Mouse (Mus musculus): Measurements from ENCODE around the gene Tmtc2. TPM values are rescaled to one million over a fixed set of nuclear protein-coding genes. Genes with fewer than 3 reads are reported as not detected.

The Tmtc2 gene
- polyA plus RNA-seq, 1 experiment = 1.1 TPM

DNA sequence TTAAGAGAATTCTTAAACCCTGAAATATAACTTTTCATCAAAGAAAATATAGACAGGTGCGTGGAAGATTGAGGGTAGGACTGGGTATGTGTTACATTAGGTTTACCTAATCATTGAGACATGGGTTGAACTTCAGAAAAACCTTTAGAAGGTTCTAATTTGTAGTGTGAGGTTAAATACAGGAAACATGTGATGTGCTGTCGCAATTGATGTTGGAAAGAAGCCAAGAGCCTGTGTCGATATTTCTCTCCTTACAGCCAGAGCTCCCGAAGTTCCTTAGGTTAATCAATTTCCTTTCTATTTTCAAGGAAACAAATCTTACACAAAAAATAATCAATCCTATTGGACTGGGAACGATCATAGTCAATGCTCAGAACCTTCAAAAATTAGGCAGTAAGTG, 261.3 kb downstream of the Tmtc2 start:
- Histone ChIP-seq H3K9ac (ENCODE audit: low read depth, poor library complexity, severe bottlenecking) (no peak overlapping the region), H3K27me3 (ENCODE audit: control insufficient read depth, insufficient read depth, low read length, poor library complexity, severe bottlenecking) (no peaks in the 10 kb centered on the region), H3K4me3 (ENCODE audit: low read depth, low read length) (no peak overlapping the region), H3K9me3 (replicated peaks; ENCODE audit: control insufficient read depth, insufficient read depth, low read length, poor library complexity, severe bottlenecking) (no peaks in the 10 kb centered on the region), H3K27ac (ENCODE audit: insufficient read depth, low read length) (no peak overlapping the region), H3K36me3 (ENCODE audit: control insufficient read depth, insufficient read depth, low read length, poor library complexity, severe bottlenecking) (no peaks in the 10 kb centered on the region), H3K4me1 (ENCODE audit: control insufficient read depth, insufficient read depth, low read length) (no peaks in the 10 kb centered on the region)
- no peak for TF ChIP-seq POLR2A (IDR thresholded peaks at IDR 0.05; ENCODE audit: insufficient read depth, low read length)
- TF ChIP-seq CTCF (IDR thresholded peaks at IDR 0.05; ENCODE audit: low read depth, low read length) = no peak
- no peak for TF ChIP-seq EP300 (IDR thresholded peaks at IDR 0.05; ENCODE audit: insufficient read depth, low read depth, low read length)

GRCm38 (mm10) chr10:105297560-105297959, 276.7 kb downstream of the Tmtc2 start:
- no peak overlapping the region for H3K9ac ChIP-seq (ENCODE audit: low read depth, poor library complexity, severe bottlenecking)
- H3K27ac ChIP-seq (ENCODE audit: insufficient read depth, low read length) = no peak overlapping the region
- H3K9me3 ChIP-seq (replicated peaks; ENCODE audit: control insufficient read depth, insufficient read depth, low read length, poor library complexity, severe bottlenecking) = no peaks in the 10 kb centered on the region
- no peaks in the 10 kb centered on the region for H3K36me3 ChIP-seq (ENCODE audit: control insufficient read depth, insufficient read depth, low read length, poor library complexity, severe bottlenecking)
- H3K4me3 ChIP-seq (ENCODE audit: low read depth, low read length) = no peak overlapping the region
- H3K27me3 ChIP-seq (ENCODE audit: control insufficient read depth, insufficient read depth, low read length, poor library complexity, severe bottlenecking) = no peaks in the 10 kb centered on the region
- H3K4me1 ChIP-seq (ENCODE audit: control insufficient read depth, insufficient read depth, low read length) = no peaks in the 10 kb centered on the region
- no peak for TF ChIP-seq EP300 (IDR thresholded peaks at IDR 0.05; ENCODE audit: insufficient read depth, low read depth, low read length)
- no peak for TF ChIP-seq CTCF (IDR thresholded peaks at IDR 0.05; ENCODE audit: low read depth, low read length)
- no peak for TF ChIP-seq POLR2A (IDR thresholded peaks at IDR 0.05; ENCODE audit: insufficient read depth, low read length)

- Histone ChIP-seq H3K27me3 (ENCODE audit: control insufficient read depth, insufficient read depth, low read length, poor library complexity, severe bottlenecking) (no peaks in the 10 kb centered on the region), H3K4me3 (ENCODE audit: low read depth, low read length) (no peak overlapping the region), H3K36me3 (ENCODE audit: control insufficient read depth, insufficient read depth, low read length, poor library complexity, severe bottlenecking) (no peaks in the 10 kb centered on the region), H3K4me1 (ENCODE audit: control insufficient read depth, insufficient read depth, low read length) (no peaks in the 10 kb centered on the region), H3K27ac (ENCODE audit: insufficient read depth, low read length) (no peak overlapping the region), H3K9me3 (replicated peaks; ENCODE audit: control insufficient read depth, insufficient read depth, low read length, poor library complexity, severe bottlenecking) (no peaks in the 10 kb centered on the region), H3K9ac (ENCODE audit: low read depth, poor library complexity, severe bottlenecking) (no peak overlapping the region)
- no peak for TF ChIP-seq EP300 (IDR thresholded peaks at IDR 0.05; ENCODE audit: insufficient read depth, low read depth, low read length)
- no peak for TF ChIP-seq CTCF (IDR thresholded peaks at IDR 0.05; ENCODE audit: low read depth, low read length)
- TF ChIP-seq POLR2A (IDR thresholded peaks at IDR 0.05; ENCODE audit: insufficient read depth, low read length) = no peak
Measured at GRCm38 (mm10) chr10:105292961-105293360, 281.3 kb downstream of the Tmtc2 start.

DNA sequence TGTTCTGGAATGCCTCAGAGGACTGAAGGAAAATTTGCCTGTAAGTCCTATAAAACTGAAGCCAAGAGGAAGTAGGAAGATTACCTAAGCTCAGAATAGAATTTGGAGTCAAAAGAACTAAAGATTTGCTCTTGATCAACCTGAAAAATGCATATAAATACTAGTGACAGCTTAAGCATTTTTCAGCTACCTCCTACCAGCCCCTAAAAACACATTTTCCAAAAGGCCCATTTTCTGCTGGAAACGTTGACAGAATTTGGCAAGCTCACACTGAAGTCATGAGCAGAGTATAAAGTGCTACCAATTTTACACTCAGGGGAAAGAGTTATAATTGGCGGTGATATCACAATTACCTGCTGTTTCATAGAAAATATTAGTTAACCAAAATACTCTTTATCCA, 285.8 kb downstream of the Tmtc2 start:
- no peak for TF ChIP-seq POLR2A (IDR thresholded peaks at IDR 0.05; ENCODE audit: insufficient read depth, low read length)
- TF ChIP-seq CTCF (IDR thresholded peaks at IDR 0.05; ENCODE audit: low read depth, low read length) = no peak
- TF ChIP-seq EP300 (IDR thresholded peaks at IDR 0.05; ENCODE audit: insufficient read depth, low read depth, low read length) = no peak
- Histone ChIP-seq H3K9ac (ENCODE audit: low read depth, poor library complexity, severe bottlenecking) (no peak overlapping the region), H3K9me3 (replicated peaks; ENCODE audit: control insufficient read depth, insufficient read depth, low read length, poor library complexity, severe bottlenecking) (no peaks in the 10 kb centered on the region), H3K4me1 (ENCODE audit: control insufficient read depth, insufficient read depth, low read length) (no peaks in the 10 kb centered on the region), H3K4me3 (ENCODE audit: low read depth, low read length) (no peak overlapping the region), H3K27me3 (ENCODE audit: control insufficient read depth, insufficient read depth, low read length, poor library complexity, severe bottlenecking) (no peaks in the 10 kb centered on the region), H3K27ac (ENCODE audit: insufficient read depth, low read length) (no peak overlapping the region), H3K36me3 (ENCODE audit: control insufficient read depth, insufficient read depth, low read length, poor library complexity, severe bottlenecking) (no peaks in the 10 kb centered on the region)

- no peak for TF ChIP-seq POLR2A (IDR thresholded peaks at IDR 0.05; ENCODE audit: insufficient read depth, low read length)
- no peak for TF ChIP-seq CTCF (IDR thresholded peaks at IDR 0.05; ENCODE audit: low read depth, low read length)
- no peak for TF ChIP-seq EP300 (IDR thresholded peaks at IDR 0.05; ENCODE audit: insufficient read depth, low read depth, low read length)
- no peaks in the 10 kb centered on the region for H3K4me1 ChIP-seq (ENCODE audit: control insufficient read depth, insufficient read depth, low read length)
- H3K9me3 ChIP-seq (replicated peaks; ENCODE audit: control insufficient read depth, insufficient read depth, low read length, poor library complexity, severe bottlenecking) = no peaks in the 10 kb centered on the region
- H3K4me3 ChIP-seq (ENCODE audit: low read depth, low read length) = no peak overlapping the region
- H3K9ac ChIP-seq (ENCODE audit: low read depth, poor library complexity, severe bottlenecking) = no peak overlapping the region
- no peaks in the 10 kb centered on the region for H3K36me3 ChIP-seq (ENCODE audit: control insufficient read depth, insufficient read depth, low read length, poor library complexity, severe bottlenecking)
- H3K27me3 ChIP-seq (ENCODE audit: control insufficient read depth, insufficient read depth, low read length, poor library complexity, severe bottlenecking) = no peaks in the 10 kb centered on the region
- no peak overlapping the region for H3K27ac ChIP-seq (ENCODE audit: insufficient read depth, low read length)
Measured at GRCm38 (mm10) chr10:105287575-105287974, 286.7 kb downstream of the Tmtc2 start.

DNA sequence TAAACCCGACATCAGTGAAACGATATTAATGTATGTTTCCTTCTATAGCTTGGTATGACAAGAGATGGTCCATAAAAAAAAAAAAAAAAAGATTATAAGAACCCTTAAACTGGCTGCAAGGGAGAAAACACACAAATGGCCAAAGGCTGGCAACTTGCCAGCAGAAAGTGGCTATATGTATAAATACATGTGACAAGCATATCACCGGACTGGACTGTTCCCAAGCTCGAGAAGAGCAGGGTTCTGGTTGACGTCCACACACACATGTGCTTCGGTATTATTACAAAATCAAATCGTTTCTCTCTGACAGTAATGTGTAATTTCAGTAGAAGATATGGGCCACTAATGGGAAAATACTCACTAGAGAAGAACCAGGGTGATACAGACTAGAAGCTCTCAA, 287.2 kb downstream of the Tmtc2 start:
- TF ChIP-seq EP300 (IDR thresholded peaks at IDR 0.05; ENCODE audit: insufficient read depth, low read depth, low read length) (no peak), POLR2A (IDR thresholded peaks at IDR 0.05; ENCODE audit: insufficient read depth, low read length) (no peak), CTCF (IDR thresholded peaks at IDR 0.05; ENCODE audit: low read depth, low read length) (no peak)

More for the DNA sequence above, 287.2 kb downstream of the Tmtc2 start:
- H3K27ac ChIP-seq (ENCODE audit: insufficient read depth, low read length) = no peak overlapping the region
- no peak overlapping the region for H3K9ac ChIP-seq (ENCODE audit: low read depth, poor library complexity, severe bottlenecking)
- H3K4me1 ChIP-seq (ENCODE audit: control insufficient read depth, insufficient read depth, low read length) = no peaks in the 10 kb centered on the region
- no peaks in the 10 kb centered on the region for H3K36me3 ChIP-seq (ENCODE audit: control insufficient read depth, insufficient read depth, low read length, poor library complexity, severe bottlenecking)
- H3K9me3 ChIP-seq (replicated peaks; ENCODE audit: control insufficient read depth, insufficient read depth, low read length, poor library complexity, severe bottlenecking) = no peaks in the 10 kb centered on the region
- H3K4me3 ChIP-seq (ENCODE audit: low read depth, low read length) = no peak overlapping the region
- H3K27me3 ChIP-seq (ENCODE audit: control insufficient read depth, insufficient read depth, low read length, poor library complexity, severe bottlenecking) = no peaks in the 10 kb centered on the region

All from ES-Bruce4 (cell line).